Mouse (Mus musculus) olfactory bulb, adult 2 months (tissue): ENCODE measurements around the gene Odf3l1.

ENCODE experiments used
- CTCF ChIP-seq: fragments of 200-500 bp; IDR thresholded peaks from 2 replicates; pipeline ENCODE4 v1.5.1; 2012; ENCODE audit warnings: low read depth, mild to moderate bottlenecking, low read length, moderate library complexity; ENCODE audit not compliant: insufficient read depth
- POLR2A ChIP-seq: fragments of 200-500 bp; IDR thresholded peaks from 2 replicates; pipeline ENCODE4 v1.6.1; 2012; ENCODE audit warnings: mild to moderate bottlenecking, low read depth, low read length, moderate library complexity; ENCODE audit not compliant: insufficient read depth

DNA sequence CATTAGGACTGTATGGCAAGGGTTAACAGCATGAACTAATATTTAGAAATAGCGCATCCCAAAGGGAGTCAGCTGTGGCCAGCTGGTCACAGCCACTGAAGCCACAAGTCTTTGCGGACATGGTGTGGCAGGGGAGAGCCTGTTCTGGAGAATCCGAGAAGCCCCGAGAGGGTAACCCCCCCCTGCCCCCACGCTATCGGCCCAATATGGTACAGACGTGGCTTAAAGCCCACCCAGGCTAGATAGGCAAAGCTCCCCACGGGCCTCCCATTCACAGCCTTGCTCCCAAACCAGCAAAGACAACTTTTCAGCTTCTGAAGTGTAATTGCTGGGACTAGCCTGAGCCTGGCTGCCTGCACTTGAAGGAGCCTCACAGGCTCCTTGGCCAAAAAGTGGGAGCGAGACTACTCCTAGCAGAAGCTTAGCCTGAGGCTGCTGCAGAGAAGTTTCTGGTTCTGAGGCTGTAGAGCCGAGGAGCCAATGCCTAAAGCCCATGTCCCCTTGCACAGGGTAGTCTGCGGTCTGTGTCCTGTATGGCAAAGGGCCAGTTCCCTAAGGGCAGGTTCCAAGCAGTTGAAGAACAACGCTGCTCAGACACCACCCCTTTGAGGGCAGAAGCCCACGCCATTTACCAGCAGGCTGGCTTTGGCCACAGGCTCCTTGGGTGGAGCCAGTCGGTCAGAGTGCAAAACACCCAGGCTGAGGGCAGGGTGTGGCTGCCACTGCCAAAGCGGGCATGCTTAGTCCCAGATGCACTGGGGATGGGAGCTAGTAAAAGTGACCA is 3.8 kb downstream of the Odf3l1 start:
- no peak for TF ChIP-seq CTCF
- TF ChIP-seq POLR2A, result no peak
